Mouse (Mus musculus): ENCODE measurements around the gene Slc25a24.

DNA sequence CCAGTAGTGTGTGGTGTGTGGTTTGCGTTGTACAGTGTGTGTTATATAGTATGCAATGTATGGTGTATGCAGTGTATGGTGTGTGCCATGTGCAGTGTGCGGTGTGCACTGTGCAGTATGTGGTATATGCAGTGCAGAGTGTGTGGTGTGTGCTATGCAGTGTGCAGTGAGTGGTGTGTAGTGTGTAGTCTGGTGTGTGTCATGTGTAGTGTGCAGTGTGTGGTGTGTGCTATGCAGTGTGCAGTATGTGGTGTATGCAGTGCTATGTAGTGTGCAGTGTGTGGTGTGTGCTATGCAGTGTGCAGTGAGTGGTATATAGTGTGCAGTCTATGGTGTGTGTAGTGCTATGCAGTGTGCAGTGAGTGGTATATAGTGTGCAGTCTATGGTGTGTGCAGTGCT lies 38.5 kb upstream of the Slc25a24 start:
- no peak for TF ChIP-seq CTCF (IDR thresholded peaks at IDR 0.05; ENCODE audit: low read depth)
- no peak for TF ChIP-seq EP300 (optimal IDR thresholded peaks at IDR 0.05)

Measured in stomach, postnatal 0 days (tissue).